Mouse (Mus musculus): ENCODE results near the gene B4galt5.

B4galt5 gene

DNA sequence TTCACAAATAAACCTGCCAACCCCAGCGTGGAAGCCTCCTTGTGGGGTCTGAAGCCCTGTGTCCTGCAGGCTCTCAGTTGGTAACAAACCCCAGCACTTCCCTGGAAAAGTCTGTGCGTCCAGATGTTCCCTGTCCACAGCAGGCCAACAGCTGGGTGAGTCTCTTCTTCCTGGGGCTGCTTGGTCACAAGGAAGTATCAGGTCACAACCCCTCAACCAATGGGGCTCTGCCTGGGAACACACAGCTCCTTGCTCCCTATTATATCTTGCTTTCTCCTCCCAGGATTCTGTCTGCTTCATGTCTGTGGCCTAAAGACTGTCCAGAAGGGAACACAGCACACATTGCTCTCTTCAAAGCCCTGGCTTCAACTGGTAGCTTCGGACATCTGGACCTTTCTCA lies 99.4 kb downstream of the B4galt5 start:
- DNase-seq, result peak; percentile 60

All from kidney, postnatal 14 days (tissue).